Mouse (Mus musculus) midbrain, embryonic 14.5 days (tissue): ENCODE results near the gene Map3k5. TPM values are rescaled to one million over a fixed set of nuclear protein-coding genes. Genes with fewer than 3 reads are reported as not detected.

ENCODE experiments used
- ATAC-seq: fragments of 200-750 bp; cut with Nextera tagmentation; 2 replicates; pipeline ENCODE4 v1.8.0; 2017; ENCODE audit warnings: moderate number of reproducible peaks, moderate library complexity; ENCODE audit not compliant: low FRiP score, low TSS enrichment
- DNase-seq: peaks from one replicate; pipeline ENCODE4 v3.0.0-alpha.2; 2015
- H3K27ac ChIP-seq: fragments of 300-500 bp; sonication (generic); replicated peaks from 2 replicates; pipeline ENCODE4 v1.5.1; 2014; ENCODE audit warnings: mild to moderate bottlenecking, low read depth, low read length, moderate library complexity
- H3K27me3 ChIP-seq: fragments of 300-500 bp; sonication (generic); 2 replicates; pipeline ENCODE4 v1.6.1; 2014; ENCODE audit warnings: low read length, control low read depth, mixed read lengths; ENCODE audit not compliant: control insufficient read depth, insufficient read depth
- H3K36me3 ChIP-seq: fragments of 300-500 bp; sonication (generic); 2 replicates; pipeline ENCODE4 v1.6.1; 2014; ENCODE audit warnings: low read length, control low read depth; ENCODE audit not compliant: control insufficient read depth, insufficient read depth
- H3K4me1 ChIP-seq: fragments of 300-500 bp; sonication (generic); 2 replicates; pipeline ENCODE4 v1.6.1; 2014; ENCODE audit warnings: mild to moderate bottlenecking, antibody characterized with exemption, low read length, control low read depth; ENCODE audit not compliant: control insufficient read depth, insufficient read depth
- H3K4me2 ChIP-seq: fragments of 300-500 bp; sonication (generic); 2 replicates; pipeline ENCODE4 v1.6.1; 2014; ENCODE audit warnings: mild to moderate bottlenecking, low read length, moderate library complexity
- H3K4me3 ChIP-seq: fragments of 300-500 bp; sonication (generic); replicated peaks from 2 replicates; pipeline ENCODE4 v1.5.1; 2014; ENCODE audit warnings: low read depth, low read length
- H3K9ac ChIP-seq: fragments of 300-500 bp; sonication (generic); replicated peaks from 2 replicates; pipeline ENCODE4 v1.6.1; 2014; ENCODE audit warnings: mild to moderate bottlenecking, low read length, moderate library complexity
- H3K9me3 ChIP-seq: fragments of 300-500 bp; sonication (generic); 2 replicates; pipeline ENCODE4 v1.6.1; 2016; ENCODE audit warnings: low read length, control low read depth, mixed read lengths; ENCODE audit not compliant: control insufficient read depth
- whole genome bisulfite sequencing: fragments of 180-500 bp; shearing (Covaris S2); extraction: QIAGEN DNeasy Blood & Tissue Kit; methylation state at CpG from one replicate; pipeline ENCODE4 v1.1.7; 2014; 5-methylcytosine and 5-hydroxymethylcytosine counted together
- polyA plus RNA-seq: library from polyadenylated mRNA; unstranded; fragments of >200 nt; fragmentation: Nextera tagmentation; extraction: Ambion mirVana; gene quantifications from 2 replicates; pipeline ENCODE4 v1.2.1, GENCODE M21; 2014

Map3k5 gene
- polyA plus RNA-seq, 1 experiment from 2014 or later = 0.72 TPM

- Histone ChIP-seq H3K4me1 (0 out of 2 replicates have a peak, but pooled peaks cover 4% of the 10 kb centered on the region), H3K4me3 (no peak overlapping the region), H3K4me2 (no peak overlapping the region), H3K27me3 (no peaks in the 10 kb centered on the region), H3K36me3 (no peaks in the 10 kb centered on the region), H3K9me3 (no peaks in the 10 kb centered on the region), H3K9ac (no peak overlapping the region), H3K27ac (no peak overlapping the region)
- ATAC-seq = no peak
- 78% methylated on average over 4 of the region's 4 CpGs for WGBS
- no peak for DNase-seq
These were observed 65.6 kb downstream of the Map3k5 start for GRCm38 (mm10) chr10:19999703-20000407.

GRCm38 (mm10) chr10:20000408-20000770, 66.1 kb downstream of the Map3k5 start:
- Histone ChIP-seq H3K4me3 (no peak overlapping the region), H3K27me3 (no peaks in the 10 kb centered on the region), H3K27ac (no peak overlapping the region), H3K36me3 (no peaks in the 10 kb centered on the region), H3K4me1 (0 out of 2 replicates have a peak, but pooled peaks cover 4% of the 10 kb centered on the region), H3K9ac (no peak overlapping the region), H3K9me3 (no peaks in the 10 kb centered on the region), H3K4me2 (no peak overlapping the region)
- DNase-seq (no peak), ATAC-seq (no peak)
- 70% methylated on average over 8 of the region's 8 CpGs for WGBS

GRCm38 (mm10) chr10:20001990-20002389, 67.7 kb downstream of the Map3k5 start:
- DNase-seq (peak; percentile 35), ATAC-seq (peak; percentile 55; the same call in 1 of the 2 replicates)
- H3K9ac ChIP-seq = no peak overlapping the region
- H3K9me3 ChIP-seq = no peaks in the 10 kb centered on the region
- H3K4me2 ChIP-seq = no peak overlapping the region
- no peaks in the 10 kb centered on the region for H3K36me3 ChIP-seq
- 16% methylated on average over 5 of the region's 5 CpGs for WGBS
- H3K4me1 ChIP-seq = 0 out of 2 replicates have a peak, but pooled peaks cover 6% of the 10 kb centered on the region
- H3K27me3 ChIP-seq = no peaks in the 10 kb centered on the region
- no peak overlapping the region; the same call in 1 of the 2 replicates for H3K27ac ChIP-seq
- H3K4me3 ChIP-seq = no peak overlapping the region

GRCm38 (mm10) chr10:20003006-20003405, 68.7 kb downstream of the Map3k5 start:
- WGBS = 23% methylated on average over 5 of the region's 5 CpGs
- H3K4me3 ChIP-seq = no peak overlapping the region
- 0 out of 2 replicates have a peak, but pooled peaks cover 6% of the 10 kb centered on the region for H3K4me1 ChIP-seq
- H3K9ac ChIP-seq = no peak overlapping the region
- no peaks in the 10 kb centered on the region for H3K27me3 ChIP-seq
- ATAC-seq (no peak), DNase-seq (no peak)
- H3K4me2 ChIP-seq = no peak overlapping the region
- no peak overlapping the region for H3K27ac ChIP-seq
- no peaks in the 10 kb centered on the region for H3K9me3 ChIP-seq
- H3K36me3 ChIP-seq = no peaks in the 10 kb centered on the region

GRCm38 (mm10) chr10:20004786-20005185, 70.5 kb downstream of the Map3k5 start:
- DNase-seq = no peak
- Histone ChIP-seq H3K36me3 (no peaks in the 10 kb centered on the region), H3K4me2 (no peak overlapping the region), H3K27ac (no peak overlapping the region), H3K4me3 (no peak overlapping the region), H3K9me3 (no peaks in the 10 kb centered on the region), H3K4me1 (0 out of 2 replicates have a peak, but pooled peaks cover 6% of the 10 kb centered on the region), H3K27me3 (no peaks in the 10 kb centered on the region), H3K9ac (no peak overlapping the region)
- no peak for ATAC-seq
- 89% methylated on average over 4 of the region's 4 CpGs for WGBS

GRCm38 (mm10) chr10:20005491-20005952, 71.2 kb downstream of the Map3k5 start:
- ATAC-seq (no peak), DNase-seq (no peak)
- H3K27ac ChIP-seq = no peak overlapping the region
- no peaks in the 10 kb centered on the region for H3K36me3 ChIP-seq
- H3K27me3 ChIP-seq = no peaks in the 10 kb centered on the region
- 0 out of 2 replicates have a peak, but pooled peaks cover 6% of the 10 kb centered on the region for H3K4me1 ChIP-seq
- no peak overlapping the region for H3K4me2 ChIP-seq
- H3K4me3 ChIP-seq = no peak overlapping the region
- H3K9me3 ChIP-seq = no peaks in the 10 kb centered on the region
- no peak overlapping the region for H3K9ac ChIP-seq
- WGBS = 95% methylated on average over 6 of the region's 6 CpGs

- peak overlapping the region; percentile 15; the same call in 1 of the 2 replicates for H3K4me2 ChIP-seq
- no peak overlapping the region for H3K27ac ChIP-seq
- DNase-seq = peak; percentile 44
- no peak overlapping the region for H3K9ac ChIP-seq
- 0 out of 2 replicates have a peak, but pooled peaks cover 6% of the 10 kb centered on the region for H3K4me1 ChIP-seq
- H3K27me3 ChIP-seq = no peaks in the 10 kb centered on the region
- H3K4me3 ChIP-seq = no peak overlapping the region
- H3K36me3 ChIP-seq = no peaks in the 10 kb centered on the region
- ATAC-seq = no peak
- H3K9me3 ChIP-seq = no peaks in the 10 kb centered on the region
- WGBS = 19% methylated on average over 17 of the region's 17 CpGs
These were observed 72.2 kb downstream of the Map3k5 start for GRCm38 (mm10) chr10:20006333-20007093.

GRCm38 (mm10) chr10:20009310-20009709, 75.0 kb downstream of the Map3k5 start:
- no peaks in the 10 kb centered on the region for H3K36me3 ChIP-seq
- no peaks in the 10 kb centered on the region for H3K27me3 ChIP-seq
- no peaks in the 10 kb centered on the region for H3K9me3 ChIP-seq
- H3K4me1 ChIP-seq = 0 out of 2 replicates have a peak, but pooled peaks cover 2% of the 10 kb centered on the region
- H3K27ac ChIP-seq = no peak overlapping the region
- no peak overlapping the region for H3K4me3 ChIP-seq
- H3K4me2 ChIP-seq = no peak overlapping the region
- ATAC-seq (no peak), DNase-seq (no peak)
- WGBS = 94% methylated on average over 6 of the region's 6 CpGs
- no peak overlapping the region for H3K9ac ChIP-seq
